ENCODE assay signal across 28 mouse cellular contexts in genomic region chr6:29059846-29060685, GRCm38 (mm10). TPM values are rescaled to one million over a fixed set of nuclear protein-coding genes. Genes with fewer than 3 reads are reported as not detected.
DNase-seq lines count a peak whose midpoint lies in the region; ATAC-seq and TF ChIP-seq lines count a peak whose summit lies in the region.
"Had no signal": no experiment of that assay in that cellular context is flagged by ENCODE, and none has a peak within 500 bp of the region (broad histone marks: within the 10 kb centered on the region; RNA-seq: fewer than 3 reads in every experiment).

Gene Lep (plus strand): TSS chr6:29060220.

- no peaks in the 10 kb centered on the region for H3K36me3 ChIP-seq in ES-E14 (ENCODE audit: control insufficient read depth, insufficient read depth, low read length, poor library complexity, severe bottlenecking)
- H3K36me3 ChIP-seq in lung, postnatal 0 days (ENCODE audit: insufficient read depth, low read length) = no peaks in the 10 kb centered on the region
- H3K36me3 ChIP-seq: embryonic facial prominence, embryonic 12.5 days; hindbrain, embryonic 10.5 days; intestine, embryonic 15.5 days; liver, embryonic 13.5 days; midbrain, embryonic 13.5 days; neural tube, embryonic 12.5 days had no signal

- H3K4me1 ChIP-seq in ES-E14 (ENCODE audit: control insufficient read depth in 2 of 2, insufficient read depth in 2 of 2, low read length in 2 of 2, poor library complexity in 1 of 2) = no peaks in the 10 kb centered on the region
- H3K4me1 ChIP-seq in lung, postnatal 0 days (ENCODE audit: insufficient read depth, low read depth, low read length) = no peaks in the 10 kb centered on the region
- H3K4me1 ChIP-seq: embryonic facial prominence, embryonic 12.5 days; hindbrain, embryonic 10.5 days; intestine, embryonic 15.5 days; liver, embryonic 13.5 days; megakaryocyte, embryonic 14.5 days; neural tube, embryonic 12.5 days had no signal

- in situ Hi-C loops in ES-E14 (cut with MboI; ENCODE audit: low sequenced_read_pairs in 2 of 2, unreplicated experiment in 2 of 2) = no loop called here

- H3K27ac ChIP-seq in ES-E14 (ENCODE audit: insufficient read depth, low read depth, low read length, poor library complexity, severe bottlenecking) = no peak within 1 kb of the TSS
- no peak within 1 kb of the TSS for H3K27ac ChIP-seq in lung, postnatal 0 days (ENCODE audit: low read length)
- H3K27ac ChIP-seq: embryonic facial prominence, embryonic 12.5 days; hindbrain, embryonic 10.5 days; intestine, embryonic 15.5 days; liver, embryonic 13.5 days; midbrain, embryonic 13.5 days; neural tube, embryonic 12.5 days had no signal

- no peak for TF ChIP-seq EP300 in lung, postnatal 0 days (IDR thresholded peaks at IDR 0.05)

- no peaks in the 10 kb centered on the region for H3K27me3 ChIP-seq in lung, postnatal 0 days (replicated peaks; ENCODE audit: insufficient read depth, low read length)
- H3K27me3 ChIP-seq: embryonic facial prominence, embryonic 12.5 days; intestine, embryonic 15.5 days; liver, embryonic 13.5 days; midbrain, embryonic 13.5 days; neural tube, embryonic 12.5 days had no signal

- H3K9ac ChIP-seq in ES-E14 (ENCODE audit: insufficient read depth, low read depth, low read length, poor library complexity, severe bottlenecking) = no peak within 1 kb of the TSS
- no peak within 1 kb of the TSS for H3K9ac ChIP-seq in lung, postnatal 0 days (replicated peaks; ENCODE audit: low read depth)
- H3K9ac ChIP-seq: embryonic facial prominence, embryonic 12.5 days; forebrain, postnatal 0 days; intestine, embryonic 15.5 days; liver, embryonic 13.5 days; midbrain, embryonic 13.5 days; neural tube, embryonic 12.5 days had no signal

- peak within 1 kb of the TSS; percentile 41 to 44; a peak in 2 of 4 replicates for H3K4me3 ChIP-seq in ES-E14 (ENCODE audit: insufficient read depth in 1 of 2, low read depth in 1 of 2, low read length in 2 of 2, poor library complexity in 1 of 2, severe bottlenecking in 1 of 2)
- no peak within 1 kb of the TSS for H3K4me3 ChIP-seq in lung, postnatal 0 days (ENCODE audit: low read depth, low read length)
- H3K4me3 ChIP-seq: embryonic facial prominence, embryonic 12.5 days; hindbrain, embryonic 10.5 days; intestine, embryonic 15.5 days; liver, embryonic 13.5 days; megakaryocyte, embryonic 14.5 days; midbrain, embryonic 13.5 days; neural tube, embryonic 12.5 days had no signal

- H3K9me3 ChIP-seq in ES-E14 (ENCODE audit: control insufficient read depth, insufficient read depth, low read depth, low read length) = no peaks in the 10 kb centered on the region
- no peaks in the 10 kb centered on the region for H3K9me3 ChIP-seq in lung, postnatal 0 days (ENCODE audit: low read length)
- H3K9me3 ChIP-seq: embryonic facial prominence, embryonic 12.5 days; hindbrain, embryonic 10.5 days; intestine, embryonic 15.5 days; liver, embryonic 13.5 days; midbrain, embryonic 13.5 days; neural tube, embryonic 12.5 days had no signal

- DNase-seq in ES-E14 (ENCODE audit: low read depth, low spot score) = no peak
- DNase-seq in adrenal gland, postnatal 25 days = peak; percentile 38
- DNase-seq in cerebellum, adult 18-20 months = peak; percentile 39 to 49
- peak; percentile 60 to 77 for DNase-seq in cerebellum, postnatal 14 days
- no peak for DNase-seq in lung, postnatal 0 days (ENCODE audit: low spot score)
- no peak for DNase-seq in lung, postnatal 10 days
- DNase-seq: forebrain, postnatal 0 days; gastrocnemius, postnatal 25 days; kidney, adult 9 months; kidney, postnatal 36 days; layer of hippocampus, adult 9-11 months; liver, embryonic 13.5 days; lung, adult 2 months; lung, postnatal 36 days had no signal

- no peak for TF ChIP-seq CTCF in lung, postnatal 0 days (IDR thresholded peaks at IDR 0.05)

- no peak within 1 kb of the TSS for H3K4me2 ChIP-seq in lung, postnatal 0 days (replicated peaks; ENCODE audit: low read depth, low read length)
- H3K4me2 ChIP-seq: embryonic facial prominence, embryonic 12.5 days; intestine, embryonic 15.5 days; liver, embryonic 13.5 days; midbrain, embryonic 13.5 days; neural tube, embryonic 12.5 days had no signal

- ATAC-seq in lung, postnatal 0 days = no peak
- ATAC-seq in granulocyte monocyte progenitor cell, adult 5-6 weeks (replicated peaks; ENCODE audit: poor library complexity, severe bottlenecking) = no peak
- ATAC-seq: forebrain, postnatal 0 days; hindbrain, embryonic 16.5 days; intestine, embryonic 15.5 days; midbrain, embryonic 13.5 days had no signal

- WGBS in lung, postnatal 0 days = 70% methylated on average over 28 of the region's 28 CpGs

TF ChIP-seq in ES-E14, 5 proteins besides CTCF, POLR2A, EP300 and RAD21:
- TF ChIP-seq ZC3H11A (IDR thresholded peaks at IDR 0.05; ENCODE audit: borderline replicate concordance, low read depth, low read length) = no peak
- TF ChIP-seq MAFK (IDR thresholded peaks at IDR 0.05; ENCODE audit: insufficient read depth, low read depth, low read length) = no peak
- no peak for TF ChIP-seq HCFC1 (IDR thresholded peaks at IDR 0.05; ENCODE audit: borderline replicate concordance, insufficient read depth, low read length)
- no peak for TF ChIP-seq CHD2 (IDR thresholded peaks at IDR 0.05; ENCODE audit: low read depth, low read length)
- TF ChIP-seq ZNF384 (IDR thresholded peaks at IDR 0.05; ENCODE audit: low read depth, low read length) = no peak

RNA-seq across cellular contexts. Expression of gene Lep, which starts in this region (rescaled TPM):
- total RNA-seq in ES-E14 (2012; rRNA removed) = not detected in 2 replicates
- total RNA-seq in adrenal gland, postnatal 25 days (2021) = 3.0 and 6.3 TPM in 2 replicates
- polyA plus RNA-seq in lung, postnatal 0 days (2015; fragmentation: Nextera tagmentation; extraction: Ambion mirVana) = not detected in 2 replicates
- total RNA-seq in granulocyte monocyte progenitor cell, adult 5-6 weeks (2014; fragmentation: Nextera tagmentation) = not detected in 2 replicates
- not detected in 2 replicates for total RNA-seq in granulocyte monocyte progenitor cell, adult 5-6 weeks (2017)
- total RNA-seq: forebrain, postnatal 0 days; left cerebral cortex, adult 18-20 months; left cerebral cortex, postnatal 25 days had no signal
- polyA plus RNA-seq: C2C12; embryonic facial prominence, embryonic 12.5 days; forebrain, embryonic 11.5 days; forebrain, postnatal 0 days; heart, embryonic 16.5 days; hindbrain, embryonic 10.5 days; hindbrain, embryonic 16.5 days; intestine, embryonic 15.5 days; limb, embryonic 14.5 days; liver, embryonic 13.5 days; midbrain, embryonic 13.5 days; neural tube, embryonic 12.5 days had no signal

Comparison
In these comparisons a context has a peak if more than half of its experiments do, and no peak if none do; other contexts are left out.
1. DNase-seq: peak in adrenal gland, postnatal 25 days (single experiment), cerebellum, adult 18-20 months (2 of 2) and cerebellum, postnatal 14 days (2 of 2); none in ES-E14 (single experiment), lung, postnatal 0 days (single experiment) and lung, postnatal 10 days (single experiment).